Mouse (Mus musculus): ENCODE results near the gene Rps6ka1. TPM values are rescaled to one million over a fixed set of nuclear protein-coding genes. Genes with fewer than 3 reads are reported as not detected.

Rps6ka1 gene
- polyA plus RNA-seq, 1 experiment from 2014 or later, result 35.6 TPM

GRCm38 (mm10) chr4:133887249-133887648 is 348 bp downstream of the Rps6ka1 start:
- Histone ChIP-seq H3K4me2 (peak overlapping the region; percentile 96), H3K27me3 (no peaks in the 10 kb centered on the region), H3K9ac (peak overlapping the region; percentile 91), H3K36me3 (0 out of 2 replicates have a peak, but pooled peaks cover 3% of the 10 kb centered on the region), H3K4me1 (peaks cover 35% of the 10 kb centered on the region), H3K4me3 (peak overlapping the region; percentile 87), H3K9me3 (no peaks in the 10 kb centered on the region), H3K27ac (peak overlapping the region; percentile 85)
- WGBS, result 0% methylated on average over 23 of the region's 32 CpGs
- peak; percentile 35 for ATAC-seq (ENCODE audit: insufficient number of reproducible peaks, low FRiP score, low TSS enrichment, low read depth)

GRCm38 (mm10) chr4:133885991-133886501 is 1.6 kb downstream of the Rps6ka1 start:
- Histone ChIP-seq H3K4me3 (peak overlapping the region; percentile 87), H3K27ac (peak overlapping the region; percentile 83), H3K4me1 (peaks cover 35% of the 10 kb centered on the region), H3K4me2 (peak overlapping the region; percentile 96), H3K36me3 (0 out of 2 replicates have a peak, but pooled peaks cover 3% of the 10 kb centered on the region), H3K27me3 (no peaks in the 10 kb centered on the region), H3K9me3 (no peaks in the 10 kb centered on the region), H3K9ac (peak overlapping the region; percentile 33)
- 9% methylated on average over 10 of the region's 10 CpGs for WGBS
- ATAC-seq (ENCODE audit: insufficient number of reproducible peaks, low FRiP score, low TSS enrichment, low read depth), result peak; percentile 40; the same call in 1 of the 2 replicates

DNA sequence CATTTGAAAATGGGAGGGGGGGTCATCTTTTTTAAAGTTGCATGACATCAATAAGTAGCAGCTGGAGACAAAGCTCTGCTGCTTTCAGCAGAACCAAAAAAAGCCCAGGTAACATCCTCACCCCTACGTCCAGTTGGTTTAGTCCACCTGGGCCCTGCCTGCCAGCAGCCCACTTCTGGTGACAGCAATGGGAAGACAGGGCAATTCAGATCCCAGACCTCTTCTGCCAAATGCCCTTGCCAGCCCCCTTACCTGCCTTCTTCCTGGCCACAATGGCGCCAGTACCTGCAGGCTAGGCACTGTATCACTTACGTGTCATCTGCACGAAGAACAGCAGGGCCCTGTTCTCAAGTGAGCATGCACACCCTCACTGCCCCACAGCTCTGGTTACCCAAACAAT is 2.3 kb downstream of the Rps6ka1 start:
- WGBS, result 68% methylated on average over 4 of the region's 4 CpGs
- H3K27ac ChIP-seq, result peak overlapping the region; percentile 83; the same call in 1 of the 2 replicates
- peak overlapping the region; percentile 87; the same call in 1 of the 2 replicates for H3K4me3 ChIP-seq
- peaks cover 35% of the 10 kb centered on the region for H3K4me1 ChIP-seq
- 0 out of 2 replicates have a peak overlapping the region, but pooled peaks have one; percentile 14 for H3K9ac ChIP-seq
- no peaks in the 10 kb centered on the region for H3K27me3 ChIP-seq
- no peak for ATAC-seq (ENCODE audit: insufficient number of reproducible peaks, low FRiP score, low TSS enrichment, low read depth)
- 0 out of 2 replicates have a peak, but pooled peaks cover 3% of the 10 kb centered on the region for H3K36me3 ChIP-seq
- peak overlapping the region; percentile 96 for H3K4me2 ChIP-seq
- no peaks in the 10 kb centered on the region for H3K9me3 ChIP-seq

DNA sequence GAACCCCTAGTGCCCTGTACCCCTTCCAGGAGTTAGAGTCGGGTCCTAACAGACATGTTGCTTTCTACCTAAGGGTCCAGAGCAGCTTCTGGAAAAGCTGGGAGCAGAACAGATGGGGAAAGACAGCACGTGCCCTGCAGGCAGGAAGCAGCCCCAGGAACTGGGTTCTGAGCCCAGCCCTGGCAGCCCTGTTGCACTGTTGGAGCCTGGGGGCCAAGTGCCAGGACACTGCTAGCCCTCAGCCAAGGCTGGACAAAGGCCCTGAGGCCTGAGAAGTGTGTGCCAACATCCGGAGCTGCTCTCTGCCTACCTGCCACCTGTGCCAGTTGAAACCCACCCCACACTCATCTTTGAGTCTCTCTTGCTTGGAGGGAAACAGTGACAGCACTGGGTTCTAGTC is 2.7 kb downstream of the Rps6ka1 start:
- H3K27me3 ChIP-seq, result no peaks in the 10 kb centered on the region
- H3K36me3 ChIP-seq, result 0 out of 2 replicates have a peak, but pooled peaks cover 3% of the 10 kb centered on the region
- no peak overlapping the region for H3K27ac ChIP-seq
- ATAC-seq (ENCODE audit: insufficient number of reproducible peaks, low FRiP score, low TSS enrichment, low read depth), result no peak
- peaks cover 35% of the 10 kb centered on the region for H3K4me1 ChIP-seq
- no peak overlapping the region for H3K4me2 ChIP-seq
- 65% methylated on average over 3 of the region's 3 CpGs for WGBS
- no peaks in the 10 kb centered on the region for H3K9me3 ChIP-seq
- no peak overlapping the region for H3K9ac ChIP-seq
- H3K4me3 ChIP-seq, result no peak overlapping the region

DNA sequence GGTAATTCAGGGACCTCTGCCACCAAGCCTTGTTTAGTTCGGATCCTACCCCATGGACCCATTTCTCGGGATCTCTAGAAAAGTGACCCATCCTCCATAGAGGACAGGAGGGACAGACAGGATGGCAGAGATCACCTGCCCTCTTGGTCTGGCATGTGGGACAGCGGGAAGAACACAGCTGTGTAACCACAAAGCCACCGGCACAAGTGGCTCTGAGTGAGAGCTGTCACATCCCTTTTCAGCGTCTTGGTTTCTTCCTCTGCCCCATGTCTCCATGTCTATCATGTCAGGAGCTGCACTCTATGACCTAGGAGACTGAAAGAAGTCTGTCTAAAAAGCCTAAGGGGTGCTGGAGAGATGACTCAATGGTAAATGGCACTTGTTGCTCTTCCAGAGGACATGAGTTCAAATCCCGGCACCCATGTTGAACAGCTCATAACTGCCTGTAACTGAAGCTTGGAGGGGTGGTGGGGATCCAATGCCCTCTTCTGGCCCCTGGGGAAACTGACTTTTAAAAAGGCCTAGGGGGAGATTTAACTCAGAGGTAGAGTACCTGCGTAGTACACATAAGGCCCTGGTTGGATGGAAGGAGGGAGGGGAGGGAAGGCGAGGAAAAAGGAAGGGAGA is 3.4 kb downstream of the Rps6ka1 start:
- H3K4me1 ChIP-seq, result peaks cover 35% of the 10 kb centered on the region
- no peak for ATAC-seq (ENCODE audit: insufficient number of reproducible peaks, low FRiP score, low TSS enrichment, low read depth)
- H3K9ac ChIP-seq, result no peak overlapping the region

DNA sequence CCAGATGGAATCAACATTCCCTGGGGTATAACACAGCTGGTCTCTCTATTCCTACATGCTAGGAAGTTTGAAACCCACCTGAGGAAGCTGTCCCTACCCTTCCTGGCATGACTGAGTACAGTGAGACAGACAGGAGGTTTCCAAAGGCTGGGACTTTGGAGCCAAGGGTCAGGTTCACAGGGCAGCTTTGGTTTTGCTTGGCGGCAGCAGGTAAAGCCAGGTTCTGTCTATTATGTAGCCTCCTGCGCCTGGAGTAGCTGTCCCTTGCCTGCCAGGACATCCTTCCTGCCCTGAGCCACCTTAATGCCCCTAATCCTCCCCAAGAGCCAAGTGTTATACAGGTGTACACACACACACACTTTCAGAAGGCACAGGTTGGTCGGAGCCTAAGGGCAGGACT is 5.7 kb downstream of the Rps6ka1 start:
- Histone ChIP-seq H3K9me3 (no peaks in the 10 kb centered on the region), H3K9ac (no peak overlapping the region), H3K27ac (no peak overlapping the region), H3K36me3 (0 out of 2 replicates have a peak, but pooled peaks cover 15% of the 10 kb centered on the region), H3K4me3 (no peak overlapping the region), H3K4me2 (no peak overlapping the region), H3K4me1 (peaks cover 25% of the 10 kb centered on the region), H3K27me3 (no peaks in the 10 kb centered on the region)
- no peak for ATAC-seq (ENCODE audit: insufficient number of reproducible peaks, low FRiP score, low TSS enrichment, low read depth)
- 81% methylated on average over 3 of the region's 3 CpGs for WGBS

More for the DNA sequence above, 3.4 kb downstream of the Rps6ka1 start:
- H3K36me3 ChIP-seq, result 0 out of 2 replicates have a peak, but pooled peaks cover 8% of the 10 kb centered on the region
- no peak overlapping the region for H3K4me3 ChIP-seq
- no peak overlapping the region for H3K4me2 ChIP-seq
- WGBS, result 88% methylated on average over 8 of the region's 8 CpGs
- H3K27me3 ChIP-seq, result no peaks in the 10 kb centered on the region
- no peak overlapping the region for H3K27ac ChIP-seq
- H3K9me3 ChIP-seq, result no peaks in the 10 kb centered on the region

GRCm38 (mm10) chr4:133881399-133881798 is 6.2 kb downstream of the Rps6ka1 start:
- ATAC-seq (ENCODE audit: insufficient number of reproducible peaks, low FRiP score, low TSS enrichment, low read depth), result no peak

DNA sequence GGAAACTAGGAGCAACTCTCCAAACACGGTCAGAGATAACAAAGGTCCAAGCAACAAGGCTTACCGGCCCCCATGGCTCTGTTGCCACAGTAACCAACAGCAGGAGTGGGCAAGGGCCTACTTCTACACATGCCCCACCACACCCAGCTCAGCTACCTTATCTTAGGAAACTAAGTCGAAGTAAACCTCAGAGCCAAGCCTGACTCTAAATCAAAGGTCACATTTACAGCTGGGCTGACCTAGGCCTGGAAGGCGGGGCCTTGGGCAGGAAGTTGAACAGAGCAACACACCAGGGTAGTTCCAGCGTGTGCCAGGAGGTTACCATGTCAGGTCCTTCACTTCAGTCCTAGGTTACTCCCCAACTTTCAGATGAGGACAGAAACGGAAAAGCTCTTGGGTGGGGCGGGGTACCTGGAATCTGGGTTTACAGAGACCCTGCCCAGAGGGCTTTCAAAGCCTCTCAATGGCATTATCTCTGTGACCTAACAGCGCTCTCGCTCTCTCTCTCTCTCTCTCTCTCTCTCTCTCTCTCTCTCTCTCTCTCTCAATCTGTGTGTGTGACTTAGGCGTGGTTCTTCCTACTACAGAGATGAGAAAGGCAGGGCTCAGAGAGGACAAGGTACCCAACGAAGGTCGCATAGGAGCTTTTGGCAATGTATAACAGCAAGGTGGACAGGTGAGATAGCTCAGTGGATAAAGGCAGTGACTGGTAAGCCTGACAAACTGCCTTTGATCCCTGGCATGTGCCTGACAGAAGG is 8.3 kb downstream of the Rps6ka1 start:
- WGBS, result 70% methylated on average over 12 of the region's 12 CpGs
- H3K36me3 ChIP-seq, result peaks cover 19% of the 10 kb centered on the region; the same call in 1 of the 2 replicates

More at GRCm38 (mm10) chr4:133881399-133881798, 6.2 kb downstream of the Rps6ka1 start:
- Histone ChIP-seq H3K4me3 (no peak overlapping the region), H3K4me2 (no peak overlapping the region), H3K9me3 (no peaks in the 10 kb centered on the region), H3K27ac (no peak overlapping the region), H3K4me1 (peaks cover 20% of the 10 kb centered on the region), H3K27me3 (no peaks in the 10 kb centered on the region), H3K36me3 (peaks cover 16% of the 10 kb centered on the region; the same call in 1 of the 2 replicates), H3K9ac (no peak overlapping the region)
- WGBS, result 72% methylated on average over 4 of the region's 4 CpGs

DNA sequence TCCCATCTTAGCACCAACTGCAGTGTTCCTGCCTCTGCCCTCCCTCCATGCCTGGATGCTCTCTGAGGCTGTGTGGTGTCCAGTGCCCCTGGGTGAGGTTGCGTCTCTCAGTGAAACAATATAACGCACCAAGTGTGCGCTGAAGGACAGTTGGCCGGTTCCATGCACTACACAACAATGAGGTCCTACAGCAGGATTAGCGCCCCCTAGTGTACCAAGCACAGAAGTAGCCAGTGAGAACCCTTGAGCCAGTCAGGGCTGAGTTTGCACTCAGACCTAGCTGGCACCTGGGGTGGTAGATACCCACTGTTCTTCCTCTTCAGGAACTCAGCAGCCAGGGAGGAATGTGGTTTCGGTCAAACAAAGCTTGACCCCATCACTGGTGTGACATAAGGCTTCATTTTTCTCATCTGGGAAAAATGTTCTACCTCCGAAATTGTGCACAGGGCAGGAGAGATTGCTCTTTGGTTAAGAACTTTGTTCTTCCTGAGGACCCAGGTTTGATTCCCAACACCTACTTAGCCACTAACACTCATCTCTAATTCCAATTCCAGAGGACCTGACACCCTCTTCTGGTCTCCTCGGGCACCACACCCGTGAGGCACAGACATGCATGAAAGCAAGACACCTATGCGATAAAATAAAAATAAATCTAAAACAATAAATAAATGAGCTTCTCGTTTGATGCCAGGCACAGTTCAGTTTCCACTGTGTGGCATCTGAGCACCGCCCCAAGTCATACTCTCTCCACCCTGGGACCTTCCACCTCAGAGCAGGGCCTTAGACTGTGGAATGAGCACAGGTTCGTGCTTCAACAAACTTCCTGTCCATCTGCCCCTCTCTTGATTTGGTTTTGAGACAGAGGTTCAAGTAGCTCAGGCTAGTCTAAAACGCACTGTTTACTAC is 9.5 kb downstream of the Rps6ka1 start:
- no peak overlapping the region for H3K4me3 ChIP-seq
- WGBS, result 88% methylated on average over 14 of the region's 14 CpGs
- H3K4me1 ChIP-seq, result peaks cover 6% of the 10 kb centered on the region; the same call in 1 of the 2 replicates
- no peaks in the 10 kb centered on the region for H3K9me3 ChIP-seq
- H3K27me3 ChIP-seq, result no peaks in the 10 kb centered on the region
- no peak overlapping the region for H3K9ac ChIP-seq
- no peak overlapping the region for H3K27ac ChIP-seq
- H3K4me2 ChIP-seq, result no peak overlapping the region
- no peak for ATAC-seq (ENCODE audit: insufficient number of reproducible peaks, low FRiP score, low TSS enrichment, low read depth)
- H3K36me3 ChIP-seq, result peaks cover 16% of the 10 kb centered on the region; the same call in 1 of the 2 replicates

More for the DNA sequence above, 8.3 kb downstream of the Rps6ka1 start:
- H3K4me3 ChIP-seq, result no peak overlapping the region
- H3K9me3 ChIP-seq, result no peaks in the 10 kb centered on the region
- H3K4me1 ChIP-seq, result peaks cover 5% of the 10 kb centered on the region; the same call in 1 of the 2 replicates
- no peaks in the 10 kb centered on the region for H3K27me3 ChIP-seq
- no peak overlapping the region for H3K9ac ChIP-seq
- no peak overlapping the region for H3K4me2 ChIP-seq
- ATAC-seq (ENCODE audit: insufficient number of reproducible peaks, low FRiP score, low TSS enrichment, low read depth), result no peak
- no peak overlapping the region for H3K27ac ChIP-seq

DNA sequence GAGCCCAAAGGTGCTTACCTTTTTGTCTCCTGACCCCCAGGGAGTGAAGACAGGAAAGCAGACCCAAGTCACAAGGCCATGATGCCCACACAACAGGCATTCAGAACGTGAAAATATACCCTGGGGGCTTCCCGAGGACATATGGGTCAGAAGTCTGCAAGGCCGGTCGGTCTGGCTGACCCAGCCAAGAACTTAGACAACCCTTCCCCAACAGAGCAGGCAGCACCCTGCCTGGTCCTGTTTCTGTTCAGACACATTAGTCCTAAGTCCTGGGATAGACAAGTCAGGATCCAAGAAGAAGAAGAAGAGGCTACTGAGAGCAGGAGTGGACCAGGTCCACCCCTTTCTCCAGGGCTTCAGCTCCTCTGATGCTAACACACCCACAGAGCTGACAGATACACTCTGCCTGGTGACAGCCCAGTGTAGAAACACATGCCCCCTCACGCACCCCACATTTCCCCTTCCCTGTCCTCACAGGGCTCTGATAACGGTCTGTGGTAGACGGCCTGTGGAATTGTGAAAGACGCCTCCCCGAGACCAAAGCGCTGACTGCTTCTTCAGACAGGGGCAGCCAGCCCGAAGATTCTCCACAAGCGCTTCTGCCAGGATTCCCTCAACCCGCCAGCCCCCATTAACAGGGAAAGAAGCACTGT is 12.6 kb downstream of the Rps6ka1 start:
- Histone ChIP-seq H3K9ac (no peak overlapping the region), H3K4me1 (peaks cover 6% of the 10 kb centered on the region; the same call in 1 of the 2 replicates), H3K27ac (no peak overlapping the region), H3K4me2 (no peak overlapping the region), H3K9me3 (no peaks in the 10 kb centered on the region), H3K27me3 (no peaks in the 10 kb centered on the region), H3K4me3 (no peak overlapping the region), H3K36me3 (peaks cover 32% of the 10 kb centered on the region)
- ATAC-seq (ENCODE audit: insufficient number of reproducible peaks, low FRiP score, low TSS enrichment, low read depth), result no peak
- WGBS, result 76% methylated on average over 13 of the region's 13 CpGs

All from limb, embryonic 15.5 days (tissue).